Comparison of ENCODE assay signal across 27 mouse cellular contexts in genomic region chr2:139417506-139417905, GRCm38 (mm10).
DNase-seq lines count a peak whose midpoint lies in the region; ATAC-seq lines count a peak whose summit lies in the region.
"Had no signal": no experiment of that assay in that cellular context is flagged by ENCODE, and none has a peak within 500 bp of the region (broad histone marks: within the 10 kb centered on the region; RNA-seq: fewer than 3 reads in every experiment).

No protein-coding gene starts in this region.

- H3K36me3 ChIP-seq in midbrain, embryonic 11.5 days (ENCODE audit: control insufficient read depth, insufficient read depth, low read length) = no peaks in the 10 kb centered on the region
- no peaks in the 10 kb centered on the region for H3K36me3 ChIP-seq in midbrain, embryonic 16.5 days (ENCODE audit: control insufficient read depth, insufficient read depth, low read length)
- H3K36me3 ChIP-seq in embryonic facial prominence, embryonic 14.5 days (ENCODE audit: control insufficient read depth, insufficient read depth, low read length) = no peaks in the 10 kb centered on the region
- H3K36me3 ChIP-seq: embryonic facial prominence, embryonic 12.5 days; embryonic facial prominence, embryonic 15.5 days; forebrain, embryonic 10.5 days; forebrain, embryonic 12.5 days; G1E had no signal

- peak; percentile 13 for DNase-seq in embryo, embryonic 10 days (ENCODE audit: low spot score)
- no peak for DNase-seq in embryo, embryonic 9.5 days (ENCODE audit: extremely low spot score)
- peak; percentile 59 for DNase-seq in midbrain, embryonic 11.5 days (ENCODE audit: low spot score, missing footprints)
- DNase-seq in embryonic facial prominence, embryonic 14.5 days (ENCODE audit: low spot score) = peak; percentile 66
- DNase-seq in left cerebral cortex, postnatal 4 days = no peak
- no peak for DNase-seq in left cerebral cortex, adult 9 months (ENCODE audit: low spot score in 2 of 2)
- DNase-seq: adrenal gland, adult 8-10 months; adrenal gland, postnatal 14 days; adrenal gland, postnatal 36 days; B cell, adult 2 months; cerebellum, adult 11-12 months; cerebellum, adult 2 months; cerebellum, adult 9-10 months; cerebellum, postnatal 10 days; cerebellum, postnatal 25 days had no signal

- H3K4me3 ChIP-seq in midbrain, embryonic 11.5 days (ENCODE audit: low read depth, low read length) = no peak overlapping the region
- no peak overlapping the region for H3K4me3 ChIP-seq in midbrain, embryonic 16.5 days (ENCODE audit: low read depth, low read length)
- no peak overlapping the region for H3K4me3 ChIP-seq in embryonic facial prominence, embryonic 14.5 days (ENCODE audit: low read depth, low read length)
- H3K4me3 ChIP-seq: embryonic facial prominence, embryonic 12.5 days; embryonic facial prominence, embryonic 15.5 days; erythroblast, embryonic 14.5 days; forebrain, embryonic 10.5 days; forebrain, embryonic 12.5 days had no signal

- H3K4me1 ChIP-seq in midbrain, embryonic 11.5 days (ENCODE audit: control insufficient read depth, insufficient read depth, low read length) = no peaks in the 10 kb centered on the region
- H3K4me1 ChIP-seq in midbrain, embryonic 16.5 days (ENCODE audit: control insufficient read depth, insufficient read depth, low read length) = no peaks in the 10 kb centered on the region
- no peaks in the 10 kb centered on the region for H3K4me1 ChIP-seq in embryonic facial prominence, embryonic 14.5 days (ENCODE audit: control insufficient read depth, insufficient read depth, low read length)
- H3K4me1 ChIP-seq: embryonic facial prominence, embryonic 12.5 days; embryonic facial prominence, embryonic 15.5 days; forebrain, embryonic 10.5 days; forebrain, embryonic 12.5 days had no signal

- no peak overlapping the region for H3K27ac ChIP-seq in midbrain, embryonic 11.5 days (ENCODE audit: low read depth, low read length)
- no peak overlapping the region for H3K27ac ChIP-seq in midbrain, embryonic 16.5 days (ENCODE audit: low read length)
- H3K27ac ChIP-seq in embryonic facial prominence, embryonic 14.5 days (replicated peaks; ENCODE audit: low read depth, low read length) = no peak overlapping the region
- H3K27ac ChIP-seq: embryonic facial prominence, embryonic 12.5 days; embryonic facial prominence, embryonic 15.5 days; forebrain, embryonic 10.5 days; forebrain, embryonic 12.5 days had no signal

- no peak for ATAC-seq in midbrain, embryonic 11.5 days (ENCODE audit: low FRiP score)
- no peak for ATAC-seq in midbrain, embryonic 16.5 days
- no peak for ATAC-seq in embryonic facial prominence, embryonic 14.5 days (ENCODE audit: low read depth)
- ATAC-seq: activated CD4-positive, CD25-positive, alpha-beta regulatory T cell, adult 4 months; CD4-positive, CD25-positive, alpha-beta regulatory T cell, adult 4 months; forebrain, embryonic 14.5 days; forebrain, embryonic 16.5 days; Patski had no signal

- no peaks in the 10 kb centered on the region for H3K9me3 ChIP-seq in midbrain, embryonic 11.5 days (ENCODE audit: control insufficient read depth, low read length)
- H3K9me3 ChIP-seq in midbrain, embryonic 16.5 days (replicated peaks; ENCODE audit: control insufficient read depth, low read length, poor library complexity, severe bottlenecking) = no peaks in the 10 kb centered on the region
- no peaks in the 10 kb centered on the region for H3K9me3 ChIP-seq in embryonic facial prominence, embryonic 14.5 days (ENCODE audit: control insufficient read depth, low read length)
- H3K9me3 ChIP-seq: embryonic facial prominence, embryonic 12.5 days; embryonic facial prominence, embryonic 15.5 days; forebrain, embryonic 10.5 days; forebrain, embryonic 12.5 days had no signal

- intact Hi-C loops in left cerebral cortex, postnatal 4 days (cut with DNase I) = no loop called here

- WGBS in midbrain, embryonic 11.5 days = 69% methylated on average over 1 of the region's 1 CpGs
- WGBS in midbrain, embryonic 16.5 days = 56% methylated on average over 1 of the region's 1 CpGs
- 11% methylated on average over 1 of the region's 1 CpGs for WGBS in embryonic facial prominence, embryonic 14.5 days

- no peaks in the 10 kb centered on the region for H3K27me3 ChIP-seq in midbrain, embryonic 11.5 days (ENCODE audit: control insufficient read depth, insufficient read depth, low read length)
- no peaks in the 10 kb centered on the region for H3K27me3 ChIP-seq in midbrain, embryonic 16.5 days (ENCODE audit: control insufficient read depth, insufficient read depth, low read depth, low read length)
- no peaks in the 10 kb centered on the region for H3K27me3 ChIP-seq in embryonic facial prominence, embryonic 14.5 days (replicated peaks; ENCODE audit: control insufficient read depth, insufficient read depth, low read length)
- H3K27me3 ChIP-seq: embryonic facial prominence, embryonic 12.5 days; embryonic facial prominence, embryonic 15.5 days; forebrain, embryonic 12.5 days had no signal

- H3K4me2 ChIP-seq in midbrain, embryonic 11.5 days = no peak overlapping the region
- no peak overlapping the region for H3K4me2 ChIP-seq in midbrain, embryonic 16.5 days (ENCODE audit: low read length)
- no peak overlapping the region for H3K4me2 ChIP-seq in embryonic facial prominence, embryonic 14.5 days (ENCODE audit: low read depth, low read length)
- H3K4me2 ChIP-seq: embryonic facial prominence, embryonic 12.5 days; embryonic facial prominence, embryonic 15.5 days; forebrain, embryonic 12.5 days had no signal

- H3K9ac ChIP-seq in midbrain, embryonic 11.5 days (ENCODE audit: low read length) = no peak overlapping the region
- no peak overlapping the region for H3K9ac ChIP-seq in midbrain, embryonic 16.5 days (ENCODE audit: low read depth, low read length)
- no peak overlapping the region for H3K9ac ChIP-seq in embryonic facial prominence, embryonic 14.5 days (ENCODE audit: low read depth, low read length)
- H3K9ac ChIP-seq: embryonic facial prominence, embryonic 12.5 days; embryonic facial prominence, embryonic 15.5 days; forebrain, embryonic 12.5 days had no signal

Comparison
In these comparisons a context has a peak if more than half of its experiments do, and no peak if none do; other contexts are left out.
1. DNase-seq: peak in embryo, embryonic 10 days (single experiment), midbrain, embryonic 11.5 days (single experiment) and embryonic facial prominence, embryonic 14.5 days (single experiment); none in embryo, embryonic 9.5 days (single experiment), left cerebral cortex, postnatal 4 days (single experiment) and left cerebral cortex, adult 9 months (0 of 2).